Mouse (Mus musculus) thymus, adult 18-20 months (tissue): ENCODE data around the gene Map2k2.

Experiments
- DNase-seq, 2 experiments: peaks; one replicate each; pipeline ENCODE4 v3.0.0; 2022; ENCODE audit warnings: mixed read lengths in 2 of 2

The Map2k2 gene

GRCm38 (mm10) chr10:81177491-81177925, 71.8 kb downstream of the Map2k2 start:
- no peak for DNase-seq

GRCm38 (mm10) chr10:81177958-81178712, 72.4 kb downstream of the Map2k2 start:
- DNase-seq, result no peak

GRCm38 (mm10) chr10:81178927-81179326, 73.2 kb downstream of the Map2k2 start:
- no peak for DNase-seq

GRCm38 (mm10) chr10:81179451-81180342, 74.0 kb downstream of the Map2k2 start:
- DNase-seq, result no peak

- DNase-seq, result no peak
Observed at GRCm38 (mm10) chr10:81180946-81181345, 75.2 kb downstream of the Map2k2 start.

- peak in 1 of 2 experiments; percentile 29 for DNase-seq
Observed at GRCm38 (mm10) chr10:81181860-81182259, 76.1 kb downstream of the Map2k2 start.

- DNase-seq, result peak; percentile 89 to 96
Observed at GRCm38 (mm10) chr10:81182336-81183333, 76.9 kb downstream of the Map2k2 start, which contains the start of gene Dapk3. TSS of gene Dapk3 (plus strand) at chr10:81183005.
